Mouse (Mus musculus) stomach, embryonic 14.5 days (tissue): ENCODE measurements around the gene Zfp280c. TPM values are rescaled to one million over a fixed set of nuclear protein-coding genes. Genes with fewer than 3 reads are reported as not detected.
A peak's percentile ranks its signal among the peaks of the same experiment; 100 is the strongest.

ENCODE experiments used
- ATAC-seq: fragments of 200-750 bp; cut with Nextera tagmentation; 2 replicates; pipeline ENCODE4 v1.8.0; 2017; ENCODE audit warnings: low read depth, moderate TSS enrichment; ENCODE audit not compliant: insufficient number of reproducible peaks, insufficient read depth, low FRiP score
- H3K27ac ChIP-seq: fragments of 300-500 bp; sonication (generic); 2 replicates; pipeline ENCODE4 v1.5.1; 2014; ENCODE audit warnings: mild to moderate bottlenecking, low read length, moderate library complexity, mixed read lengths
- H3K27me3 ChIP-seq: fragments of 300-500 bp; sonication (generic); 2 replicates; pipeline ENCODE4 v1.6.1; 2014; ENCODE audit warnings: low read length, control low read depth, mixed read lengths; ENCODE audit not compliant: control insufficient read depth, insufficient read depth
- H3K36me3 ChIP-seq: fragments of 300-500 bp; sonication (generic); 2 replicates; pipeline ENCODE4 v1.6.1; 2014; ENCODE audit warnings: mild to moderate bottlenecking, control low read depth, low read length, moderate library complexity, mixed read lengths; ENCODE audit not compliant: control insufficient read depth, insufficient read depth
- H3K4me1 ChIP-seq: fragments of 300-500 bp; sonication (generic); 2 replicates; pipeline ENCODE4 v1.6.1; 2014; ENCODE audit warnings: low read length, control low read depth, mixed read lengths; ENCODE audit not compliant: control insufficient read depth, insufficient read depth
- H3K4me2 ChIP-seq: fragments of 300-500 bp; sonication (generic); replicated peaks from 2 replicates; pipeline ENCODE4 v1.6.1; 2014; ENCODE audit warnings: low read depth, low read length, control low read depth
- H3K4me3 ChIP-seq: fragments of 300-500 bp; sonication (generic); 2 replicates; pipeline ENCODE4 v1.5.1; 2014; ENCODE audit warnings: low read depth, low read length, control low read depth
- H3K9ac ChIP-seq: fragments of 300-500 bp; sonication (generic); replicated peaks from 2 replicates; pipeline ENCODE4 v1.6.1; 2014; ENCODE audit warnings: low read depth, mild to moderate bottlenecking, control low read depth, low read length, moderate library complexity, mixed read lengths
- H3K9me3 ChIP-seq: fragments of 300-500 bp; sonication (generic); 2 replicates; pipeline ENCODE4 v1.6.1; 2016; ENCODE audit warnings: low read depth, low read length, control low read depth; ENCODE audit not compliant: control insufficient read depth
- WGBS: fragments of 180-500 bp; shearing (Covaris S2); extraction: QIAGEN DNeasy Blood & Tissue Kit; methylation state at CpG from one replicate; pipeline ENCODE4 v1.1.7; 2014; 5-methylcytosine and 5-hydroxymethylcytosine counted together
- polyA plus RNA-seq: library from polyadenylated mRNA; unstranded; fragments of >200 nt; fragmentation: Nextera tagmentation; extraction: Ambion mirVana; gene quantifications from 2 replicates; pipeline ENCODE4 v1.2.1, GENCODE M21; 2014

Zfp280c gene
- polyA plus RNA-seq, 1 experiment from 2014 or later: 15.6 TPM

DNA sequence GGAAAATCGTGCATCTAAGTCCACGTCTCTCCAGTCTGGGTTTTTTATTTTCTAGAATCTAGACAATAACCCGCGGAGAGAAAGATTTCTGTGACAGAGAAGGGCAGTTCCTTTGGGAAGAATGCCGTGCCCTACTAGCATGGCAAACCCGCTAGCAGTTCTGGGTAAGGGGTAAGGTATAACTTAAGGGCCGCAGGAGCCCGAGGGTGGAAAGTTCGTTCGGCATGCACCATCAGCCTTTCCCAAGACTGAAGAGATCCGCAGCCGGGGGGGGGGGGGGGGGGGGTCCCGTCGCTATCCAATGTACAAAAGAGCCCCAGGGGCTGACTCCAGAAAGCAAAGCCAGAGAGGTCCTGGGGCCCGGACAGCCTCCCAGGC is 594 bp downstream of the Zfp280c start:
- Histone ChIP-seq H3K4me3 (peak overlapping the region; percentile 56), H3K9me3 (no peaks in the 10 kb centered on the region), H3K27me3 (no peaks in the 10 kb centered on the region), H3K36me3 (peaks cover 7% of the 10 kb centered on the region; the same call in 1 of the 2 replicates), H3K9ac (peak overlapping the region; percentile 60), H3K27ac (peak overlapping the region; percentile 69; the same call in 1 of the 2 replicates), H3K4me1 (no peaks in the 10 kb centered on the region), H3K4me2 (peak overlapping the region; percentile 31)
- peak; percentile 34; the same call in 1 of the 2 replicates for ATAC-seq
- WGBS: 26% methylated on average over 11 of the region's 15 CpGs

DNA sequence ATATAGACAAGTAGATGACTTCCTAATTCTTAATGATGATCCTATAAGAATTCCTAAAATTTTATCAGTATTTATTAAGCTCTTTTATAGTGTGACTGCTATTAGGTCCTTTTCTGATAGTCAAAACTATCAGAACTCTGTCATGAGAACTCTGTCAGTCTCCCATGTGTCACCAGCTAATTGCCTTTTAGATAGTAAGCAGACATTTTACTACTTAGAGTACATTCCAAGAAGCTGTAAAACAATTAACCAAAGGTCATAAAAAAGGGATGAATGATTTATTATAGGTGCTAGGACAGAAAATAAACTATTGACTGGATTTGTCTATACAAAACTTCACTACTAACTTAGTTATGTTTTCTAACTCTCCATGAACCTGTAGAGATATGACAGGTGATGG is 11.0 kb downstream of the Zfp280c start:
- Histone ChIP-seq H3K4me3 (no peak overlapping the region), H3K27ac (no peak overlapping the region), H3K4me1 (no peaks in the 10 kb centered on the region), H3K9ac (no peak overlapping the region), H3K36me3 (peaks cover 6% of the 10 kb centered on the region; the same call in 1 of the 2 replicates), H3K4me2 (no peak overlapping the region), H3K27me3 (no peaks in the 10 kb centered on the region), H3K9me3 (no peaks in the 10 kb centered on the region)
- no peak for ATAC-seq

DNA sequence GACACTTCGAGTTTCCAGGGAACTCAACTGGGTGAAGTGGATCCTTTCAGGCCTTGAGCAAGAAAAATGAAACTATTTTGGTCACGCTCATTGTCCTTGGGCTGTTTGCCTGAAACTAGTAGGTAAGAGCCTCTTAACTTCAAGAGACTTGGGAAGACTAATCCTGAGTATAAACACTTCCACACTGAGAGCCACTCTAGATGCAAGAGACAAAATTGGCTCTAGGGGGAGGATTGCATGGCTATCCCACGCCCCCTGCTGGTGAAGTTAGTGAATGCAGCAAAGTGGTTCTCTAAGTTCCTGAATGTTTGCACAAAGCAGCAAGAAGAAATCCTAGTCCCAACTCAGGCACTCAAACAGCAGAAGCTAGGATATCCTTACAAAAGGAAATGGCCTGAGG is 62.1 kb downstream of the Zfp280c start:
- Histone ChIP-seq H3K36me3 (no peaks in the 10 kb centered on the region), H3K9me3 (no peaks in the 10 kb centered on the region), H3K27me3 (no peaks in the 10 kb centered on the region), H3K27ac (no peak overlapping the region), H3K4me3 (no peak overlapping the region), H3K4me1 (no peaks in the 10 kb centered on the region), H3K4me2 (no peak overlapping the region), H3K9ac (no peak overlapping the region)
- no peak for ATAC-seq
- 35% methylated on average over 3 of the region's 3 CpGs for WGBS

DNA sequence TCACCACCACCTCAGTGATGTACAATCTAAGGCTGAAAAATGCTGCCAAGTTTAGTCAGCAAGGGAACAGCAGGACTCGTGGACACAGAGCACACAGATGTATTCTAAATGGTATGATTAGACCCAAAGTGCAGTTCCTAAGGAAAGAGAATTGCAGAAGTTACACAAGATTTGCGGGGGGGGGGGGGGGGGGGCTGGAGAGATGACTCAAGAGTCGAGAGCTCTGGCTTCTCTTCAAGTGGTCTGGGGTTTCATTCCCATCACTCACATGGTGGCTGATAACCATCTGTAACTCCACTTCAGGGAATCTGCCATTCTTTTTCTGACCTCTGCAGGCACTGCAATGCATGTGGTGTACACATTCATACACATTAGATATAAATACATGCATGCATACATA is 67.9 kb downstream of the Zfp280c start:
- Histone ChIP-seq H3K27ac (no peak overlapping the region), H3K27me3 (no peaks in the 10 kb centered on the region), H3K4me3 (no peak overlapping the region), H3K9ac (no peak overlapping the region), H3K9me3 (no peaks in the 10 kb centered on the region), H3K4me1 (no peaks in the 10 kb centered on the region), H3K36me3 (no peaks in the 10 kb centered on the region), H3K4me2 (no peak overlapping the region)
- 59% methylated on average over 2 of the region's 3 CpGs for WGBS
- ATAC-seq: no peak

DNA sequence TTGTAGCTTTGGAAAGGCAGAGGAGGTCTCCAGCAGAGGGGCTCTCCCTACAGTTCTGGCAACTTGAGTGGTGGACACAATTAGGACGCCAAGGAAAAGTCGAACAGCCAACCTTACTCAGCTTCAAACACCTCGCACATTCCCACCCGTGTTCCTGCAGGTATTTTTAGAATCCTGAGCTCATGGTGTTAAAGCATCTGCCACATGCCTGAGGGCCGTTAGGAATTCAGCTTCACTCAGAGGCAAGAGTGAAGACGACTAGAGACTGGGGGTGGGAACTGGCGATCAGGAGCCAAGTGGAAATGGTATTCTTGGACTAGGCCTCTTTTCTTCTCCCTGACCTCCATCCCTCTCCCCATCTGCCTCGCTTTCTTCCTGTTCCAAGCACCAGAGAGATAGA is 68.4 kb downstream of the Zfp280c start:
- WGBS: 65% methylated on average over 8 of the region's 8 CpGs
- no peaks in the 10 kb centered on the region for H3K27me3 ChIP-seq
- no peak overlapping the region for H3K4me3 ChIP-seq
- H3K4me1 ChIP-seq: no peaks in the 10 kb centered on the region
- no peaks in the 10 kb centered on the region for H3K36me3 ChIP-seq
- no peaks in the 10 kb centered on the region for H3K9me3 ChIP-seq
- H3K9ac ChIP-seq: no peak overlapping the region
- no peak overlapping the region for H3K27ac ChIP-seq
- ATAC-seq: no peak
- H3K4me2 ChIP-seq: no peak overlapping the region

DNA sequence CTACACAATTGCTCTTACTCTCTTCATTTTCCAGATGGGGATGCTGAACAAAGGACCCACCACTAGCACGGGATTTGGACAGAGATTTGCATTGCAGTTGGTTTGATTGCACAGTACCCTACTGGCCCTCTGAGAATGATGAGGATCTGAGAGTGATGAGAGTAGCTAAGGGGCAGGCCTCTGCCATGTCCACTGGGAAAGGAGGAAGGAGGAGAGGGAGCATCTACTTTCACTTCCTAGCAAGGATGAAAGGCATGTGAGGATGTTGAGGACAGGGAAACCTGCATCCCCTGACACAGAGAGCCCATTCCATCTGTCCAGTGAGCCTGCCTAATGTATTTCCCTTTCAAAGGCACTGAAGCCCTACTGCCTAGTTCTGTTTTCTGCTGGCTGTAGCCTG is 69.0 kb downstream of the Zfp280c start:
- no peak for ATAC-seq
- H3K9ac ChIP-seq: no peak overlapping the region
- no peaks in the 10 kb centered on the region for H3K36me3 ChIP-seq

DNA sequence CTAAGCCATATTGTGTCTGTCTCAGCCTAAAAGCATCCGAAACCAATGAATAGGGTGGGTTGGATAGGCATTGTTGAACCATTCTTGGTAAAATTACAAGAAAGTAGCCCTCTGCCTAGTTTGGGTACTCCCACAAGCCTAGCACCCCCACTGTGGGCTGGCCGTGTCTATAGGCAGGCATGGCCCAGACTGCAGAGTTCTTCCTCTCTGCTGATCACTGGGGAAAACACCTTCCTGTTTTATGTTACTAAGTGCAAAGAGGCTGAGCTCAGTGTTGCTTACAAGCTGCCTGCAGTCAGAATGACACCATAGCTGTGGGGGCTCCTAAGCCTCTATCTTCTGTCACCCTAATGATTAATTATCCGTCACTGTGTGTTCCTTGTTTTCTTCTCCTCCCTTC is 70.8 kb downstream of the Zfp280c start:
- Histone ChIP-seq H3K27me3 (no peaks in the 10 kb centered on the region), H3K4me2 (no peak overlapping the region), H3K9ac (no peak overlapping the region), H3K4me3 (no peak overlapping the region), H3K4me1 (no peaks in the 10 kb centered on the region), H3K9me3 (no peaks in the 10 kb centered on the region), H3K27ac (no peak overlapping the region), H3K36me3 (no peaks in the 10 kb centered on the region)
- ATAC-seq: no peak
- 60% methylated on average over 3 of the region's 3 CpGs for WGBS

More for the DNA sequence above, 69.0 kb downstream of the Zfp280c start:
- Histone ChIP-seq H3K4me1 (no peaks in the 10 kb centered on the region), H3K9me3 (no peaks in the 10 kb centered on the region), H3K4me3 (no peak overlapping the region), H3K27me3 (no peaks in the 10 kb centered on the region), H3K27ac (no peak overlapping the region), H3K4me2 (no peak overlapping the region)
- WGBS: 94% methylated on average over 1 of the region's 1 CpGs

DNA sequence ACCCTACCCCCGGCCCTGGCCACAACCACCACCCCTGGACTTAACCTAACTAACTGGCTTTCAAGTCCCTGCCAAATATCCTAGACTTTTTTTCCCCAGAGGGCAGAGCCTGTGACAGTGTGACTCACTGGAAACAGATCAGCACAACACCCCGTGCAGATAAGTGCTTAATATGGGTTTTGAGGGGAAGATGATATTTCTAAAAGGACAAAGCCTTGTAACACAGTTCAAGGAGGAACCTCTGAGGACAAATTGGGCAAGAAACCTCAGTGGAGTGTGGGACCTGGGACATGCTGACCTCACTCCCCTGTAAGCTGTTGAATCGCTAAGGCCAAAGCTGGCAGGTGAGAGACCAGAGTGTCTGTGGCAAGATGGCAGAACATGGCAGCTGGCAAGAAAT is 72.7 kb downstream of the Zfp280c start:
- Histone ChIP-seq H3K36me3 (no peaks in the 10 kb centered on the region), H3K27ac (no peak overlapping the region), H3K4me1 (no peaks in the 10 kb centered on the region), H3K27me3 (no peaks in the 10 kb centered on the region), H3K9me3 (no peaks in the 10 kb centered on the region), H3K4me2 (no peak overlapping the region), H3K9ac (no peak overlapping the region), H3K4me3 (no peak overlapping the region)
- 82% methylated on average over 3 of the region's 3 CpGs for WGBS
- no peak for ATAC-seq

DNA sequence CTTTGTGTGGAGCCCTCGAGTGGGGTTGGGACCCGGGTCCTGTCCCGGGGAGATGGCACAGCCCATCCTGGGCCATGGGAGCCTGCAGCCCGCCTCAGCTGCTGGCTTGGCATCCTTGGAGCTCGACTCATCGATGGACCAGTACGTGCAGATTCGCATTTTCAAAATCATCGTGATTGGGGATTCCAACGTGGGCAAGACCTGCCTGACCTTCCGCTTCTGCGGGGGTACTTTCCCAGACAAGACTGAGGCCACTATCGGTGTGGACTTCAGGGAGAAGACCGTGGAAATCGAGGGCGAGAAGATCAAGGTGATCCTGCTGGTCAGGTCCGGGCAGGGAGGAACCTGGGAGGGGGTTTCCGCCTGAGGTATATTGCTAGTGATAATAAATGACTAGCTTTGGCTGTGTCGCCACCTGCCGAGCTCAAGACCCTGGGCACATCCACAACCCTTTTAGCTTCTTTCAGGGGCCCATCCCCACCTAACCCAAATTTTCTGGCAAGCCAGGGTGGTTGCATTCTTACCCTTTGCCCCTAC is 74.7 kb downstream of the Zfp280c start:
- H3K9ac ChIP-seq: peak overlapping the region; percentile 40; the same call in 1 of the 2 replicates
- no peaks in the 10 kb centered on the region for H3K27me3 ChIP-seq
- no peak overlapping the region; the same call in 1 of the 2 replicates for H3K27ac ChIP-seq
- WGBS: 28% methylated on average over 20 of the region's 20 CpGs
- no peaks in the 10 kb centered on the region for H3K36me3 ChIP-seq
- ATAC-seq: peak; percentile 47; the same call in 1 of the 2 replicates
- peak overlapping the region; percentile 56 for H3K4me2 ChIP-seq
- no peaks in the 10 kb centered on the region for H3K4me1 ChIP-seq
- H3K4me3 ChIP-seq: peak overlapping the region; percentile 38
- H3K9me3 ChIP-seq: no peaks in the 10 kb centered on the region
